Mouse (Mus musculus) megakaryocyte, adult 5-6 weeks (primary cell): ENCODE measurements around the gene Olfr434. TPM values are rescaled to one million over a fixed set of nuclear protein-coding genes. Genes with fewer than 3 reads are reported as not detected.
"Not testable (repeated sequence)": the region's sequence is repeated elsewhere in the genome, so short reads cannot be mapped to it uniquely, and the experiment has no call there.

Experiments used
- ATAC-seq: 2 replicates; pipeline ENCODE4 v1.8.0; 2016; ENCODE audit warnings: mild to moderate bottlenecking, inconsistent platforms; ENCODE audit not compliant: poor library complexity, severe bottlenecking
- total RNA-seq, 2 experiments: library from RNA; stranded (forward) in 1 of 2; stranded (reverse) in 1 of 2; fragments of 153-499, 151-499 nt in 1 of 2; fragments of 221-1000, 200-1000 nt in 1 of 2; gene quantifications; 2 replicates each; pipeline versions ENCODE4 v1.2.3 to v1.2.4; 2015 to 2017

Gene Olfr434
- total RNA-seq (2015), result not detected in 2 replicates
- not detected in 2 replicates for total RNA-seq (2017)

GRCm38 (mm10) chr6:43212873-43213272 is at the start of gene Olfr434:
Olfr434 (plus strand) TSS chr6:43213021.
- not testable (repeated sequence) for ATAC-seq

- no peak for ATAC-seq
Observed at GRCm38 (mm10) chr6:43167246-43167645, 45.6 kb upstream of the Olfr434 start.

- no peak for ATAC-seq
Observed at GRCm38 (mm10) chr6:43171840-43172239, 41.0 kb upstream of the Olfr434 start, which contains the start of gene Olfr13. Olfr13 (plus strand) TSS chr6:43172140.

GRCm38 (mm10) chr6:43178129-43178528 is 34.7 kb upstream of the Olfr434 start:
- ATAC-seq, result no peak

GRCm38 (mm10) chr6:43178584-43179501 is 34.0 kb upstream of the Olfr434 start:
- ATAC-seq, result no peak

GRCm38 (mm10) chr6:43190986-43191385 is 21.8 kb upstream of the Olfr434 start:
- no peak for ATAC-seq

GRCm38 (mm10) chr6:43196781-43197180 is 16.0 kb upstream of the Olfr434 start, which contains the start of gene Olfr435:
Olfr435 (plus strand) TSS chr6:43197146.
- no peak for ATAC-seq

GRCm38 (mm10) chr6:43198094-43198493 is 14.7 kb upstream of the Olfr434 start:
- no peak for ATAC-seq

- no peak for ATAC-seq
Observed at GRCm38 (mm10) chr6:43202786-43203185, 10.0 kb upstream of the Olfr434 start.

- ATAC-seq, result no peak
Observed at GRCm38 (mm10) chr6:43205355-43205754, 7.5 kb upstream of the Olfr434 start.

- ATAC-seq, result not testable (repeated sequence)
Observed at GRCm38 (mm10) chr6:43231255-43231654, 18.4 kb downstream of the Olfr434 start, which contains the start of gene Olfr47. Olfr47 (plus strand) TSS chr6:43231529.

- ATAC-seq, result no peak
Observed at GRCm38 (mm10) chr6:43242061-43242460, 29.2 kb downstream of the Olfr434 start.

- no peak for ATAC-seq
Observed at GRCm38 (mm10) chr6:43247396-43247795, 34.6 kb downstream of the Olfr434 start.

GRCm38 (mm10) chr6:43252994-43253393 is 40.2 kb downstream of the Olfr434 start:
- ATAC-seq, result no peak

GRCm38 (mm10) chr6:43254193-43254926 is 41.5 kb downstream of the Olfr434 start:
- no peak for ATAC-seq

GRCm38 (mm10) chr6:43260756-43261155 is 47.9 kb downstream of the Olfr434 start:
- no peak for ATAC-seq

- ATAC-seq, result peak; percentile 47
Observed at GRCm38 (mm10) chr6:43265363-43266041, 52.7 kb downstream of the Olfr434 start, which contains the start of gene Arhgef5. Arhgef5 (plus strand) TSS chr6:43265582.

GRCm38 (mm10) chr6:43266356-43266755 is 53.5 kb downstream of the Olfr434 start:
- ATAC-seq, result no peak
